Mouse (Mus musculus) A20 (cell line): ENCODE data around the gene B9d1.

Experiments
- DNase-seq: peaks from one replicate; pipeline ENCODE4 v3.0.0-alpha.2; 2011; ENCODE audit warnings: low read depth, low spot score

B9d1 gene

GRCm38 (mm10) chr11:61489085-61489484, 15.9 kb upstream of the B9d1 start:
- DNase-seq, result no peak

- DNase-seq, result no peak
Observed at GRCm38 (mm10) chr11:61489874-61490273, 15.1 kb upstream of the B9d1 start.

DNA sequence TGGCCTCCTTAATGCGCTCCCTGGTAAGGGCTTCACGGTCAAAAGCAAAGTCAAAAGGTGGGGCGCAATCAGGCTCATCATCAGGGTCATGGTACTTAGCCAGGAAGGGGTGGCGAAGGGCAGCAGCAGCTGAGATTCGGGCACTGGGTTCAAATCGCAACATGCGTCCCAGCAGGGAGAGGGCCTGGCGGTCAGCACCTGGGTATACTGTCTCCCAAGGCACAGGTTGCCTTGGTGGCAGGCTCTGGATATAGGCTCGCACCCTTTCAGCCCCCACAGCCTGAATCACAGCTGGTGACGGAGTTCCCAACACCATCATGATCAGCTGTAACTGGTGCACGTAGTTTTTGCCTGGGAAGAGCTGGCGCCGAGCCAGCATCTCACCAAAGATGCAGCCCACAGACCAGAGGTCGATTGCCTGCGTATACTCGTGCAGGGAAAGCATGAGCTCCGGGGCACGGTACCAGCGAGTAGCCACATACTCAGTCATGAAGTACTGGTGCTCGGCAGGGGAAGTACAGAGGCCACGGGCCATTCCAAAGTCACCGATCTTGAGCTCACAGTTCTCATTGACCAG, 13.9 kb upstream of the B9d1 start:
- no peak for DNase-seq

- no peak for DNase-seq
Observed at GRCm38 (mm10) chr11:61492749-61493401, 12.1 kb upstream of the B9d1 start.

DNA sequence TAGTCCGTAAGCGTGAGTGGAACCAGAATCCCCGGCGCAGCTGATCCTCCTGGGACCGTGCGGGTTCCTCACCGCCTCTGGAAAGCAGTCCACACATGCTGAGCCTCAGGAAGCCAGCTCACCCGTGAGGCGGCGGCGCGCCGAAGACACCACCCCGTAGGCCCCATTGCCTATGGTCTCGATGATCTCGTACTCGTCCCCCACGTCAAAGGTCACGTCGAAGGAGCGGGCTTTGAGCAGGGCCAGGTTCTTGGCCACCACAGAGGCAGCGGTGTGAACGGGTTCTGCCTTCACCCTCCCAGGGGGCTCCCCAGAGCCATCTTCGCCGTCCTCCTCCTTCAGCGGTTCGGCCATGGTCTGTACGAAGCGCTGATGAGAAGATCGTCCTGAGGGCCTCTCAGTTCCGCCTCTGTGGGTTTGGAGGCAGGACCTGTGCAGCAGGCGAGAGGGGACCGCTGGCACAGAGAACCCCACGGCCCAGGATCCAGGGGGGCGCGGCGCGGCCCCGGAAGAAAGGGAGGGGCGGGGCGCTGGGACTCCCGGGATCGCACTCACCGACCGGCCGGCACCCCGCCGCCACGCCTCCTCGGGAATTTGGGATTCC, 11.3 kb upstream of the B9d1 start:
- DNase-seq, result no peak

DNA sequence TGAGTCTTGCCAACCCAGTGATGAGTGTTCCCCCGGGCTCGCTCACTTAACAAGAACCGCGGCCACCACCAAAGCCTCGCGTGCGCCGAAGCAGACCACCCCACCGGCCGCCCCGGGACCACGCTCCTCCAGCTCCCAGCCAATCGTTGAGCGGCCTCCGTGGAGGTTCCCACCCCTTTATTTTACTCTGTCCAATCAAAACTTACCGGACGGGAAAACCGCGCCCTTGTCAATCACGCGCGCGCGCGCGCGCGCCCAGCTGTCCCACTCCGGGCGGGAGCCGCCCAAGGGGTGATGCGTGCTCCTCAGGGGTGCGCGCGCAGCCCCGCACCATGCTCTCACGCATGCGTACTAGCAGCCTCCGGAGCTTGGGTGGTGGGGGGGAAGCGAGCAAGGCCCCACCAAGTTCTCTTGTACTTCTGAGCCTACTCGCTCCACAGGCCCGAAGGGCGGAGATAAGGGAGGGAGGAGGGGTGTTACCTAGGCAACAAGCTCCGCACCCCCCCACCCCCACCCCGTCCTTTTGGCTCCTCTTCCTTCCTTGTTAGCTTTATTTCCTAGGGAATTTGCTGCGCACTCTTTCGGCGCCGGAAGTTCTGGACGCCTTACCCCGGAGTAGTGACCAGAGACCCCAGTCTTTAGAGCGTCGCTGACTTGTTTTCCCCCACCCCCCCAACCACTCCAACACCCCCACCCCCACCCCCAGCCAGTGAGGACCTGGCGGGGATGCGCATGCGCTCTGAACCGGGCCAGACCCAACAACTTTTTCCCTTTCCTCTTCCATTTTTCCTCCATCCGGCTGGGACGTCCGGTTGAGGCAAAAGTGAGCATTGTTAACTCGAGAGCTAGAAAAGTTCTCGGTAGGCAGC, 10.6 kb upstream of the B9d1 start, which contains the start of gene Mapk7:
Gene Mapk7 (minus strand): TSS at position 278 of the 869 bp plus-strand sequence.
- DNase-seq, result peak; percentile 100

DNA sequence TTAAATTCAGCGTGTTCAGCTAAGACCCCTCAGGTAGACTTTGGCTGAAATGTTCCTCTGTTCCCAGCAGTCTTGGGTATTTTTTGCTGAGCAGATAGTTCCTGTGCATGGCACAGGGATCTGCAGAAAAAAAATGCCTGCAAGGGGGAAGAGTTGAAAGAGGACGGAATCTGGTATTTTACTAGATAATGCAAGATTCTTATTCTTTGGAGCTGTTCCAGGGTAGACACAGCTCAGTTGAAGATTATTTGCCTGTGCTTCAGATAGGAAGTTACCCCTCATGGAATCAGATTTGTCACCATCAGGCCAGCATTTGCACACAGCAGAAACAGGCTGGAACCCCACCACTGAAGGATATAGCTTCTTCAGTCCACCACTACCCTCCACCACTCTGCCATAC, 9.4 kb upstream of the B9d1 start:
- no peak for DNase-seq

DNA sequence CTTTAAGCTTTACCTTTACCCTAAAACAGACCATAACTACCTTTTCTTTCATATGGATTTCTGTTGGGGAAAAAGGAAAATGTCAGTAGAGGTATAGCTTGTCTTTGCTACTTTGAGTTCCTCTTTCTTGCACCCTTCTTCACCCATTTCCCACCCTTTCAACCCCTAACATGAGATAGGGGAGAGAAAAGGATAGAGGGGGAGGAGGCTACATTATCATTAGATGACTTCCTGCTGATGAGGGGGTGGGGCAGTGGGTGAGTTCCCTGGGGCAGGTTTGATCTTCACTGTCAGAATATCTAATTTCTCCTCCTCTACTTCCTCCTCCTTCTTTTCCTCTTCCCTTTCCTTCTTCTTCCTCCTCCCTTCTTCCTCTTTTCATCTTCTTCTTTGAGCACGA, 7.5 kb upstream of the B9d1 start:
- DNase-seq, result no peak

DNA sequence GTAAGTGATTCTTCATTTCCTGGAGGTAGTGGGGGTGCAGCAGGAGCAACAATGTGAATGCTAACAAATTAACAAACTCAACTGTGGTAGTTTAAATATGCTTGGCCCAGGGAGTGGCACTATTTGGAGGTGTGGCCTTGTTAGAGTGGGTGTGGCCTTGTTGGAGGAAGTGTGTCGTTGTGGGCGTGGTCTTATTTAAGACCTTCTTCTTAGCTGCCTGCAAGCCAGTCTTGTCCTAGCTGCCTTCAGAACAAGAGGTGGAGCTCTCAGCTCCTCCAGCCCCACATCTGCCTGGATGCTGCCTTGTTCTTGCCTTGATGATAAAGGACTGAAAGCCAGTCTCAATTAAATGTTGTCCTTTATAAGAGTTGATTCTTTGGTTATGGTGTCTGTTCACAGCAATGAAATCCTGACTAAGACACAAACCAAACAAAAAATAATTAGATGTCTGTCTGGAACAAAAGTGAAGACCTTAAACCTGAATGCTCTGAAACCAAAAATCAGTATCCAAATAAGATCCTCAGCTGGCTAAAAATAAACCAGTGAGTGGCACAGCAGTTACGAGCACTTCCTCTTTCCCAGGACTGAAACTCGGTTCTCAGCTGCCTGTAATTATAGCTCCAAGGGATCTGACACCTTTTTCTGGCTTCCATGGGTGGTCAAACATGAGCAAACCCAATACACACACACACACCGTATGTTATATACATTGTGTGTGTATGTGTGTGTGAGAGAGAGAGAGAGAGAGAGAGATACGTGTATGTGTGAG, 6.0 kb upstream of the B9d1 start:
- peak; percentile 60 for DNase-seq

GRCm38 (mm10) chr11:61503933-61504332, 1.0 kb upstream of the B9d1 start:
- no peak for DNase-seq

DNA sequence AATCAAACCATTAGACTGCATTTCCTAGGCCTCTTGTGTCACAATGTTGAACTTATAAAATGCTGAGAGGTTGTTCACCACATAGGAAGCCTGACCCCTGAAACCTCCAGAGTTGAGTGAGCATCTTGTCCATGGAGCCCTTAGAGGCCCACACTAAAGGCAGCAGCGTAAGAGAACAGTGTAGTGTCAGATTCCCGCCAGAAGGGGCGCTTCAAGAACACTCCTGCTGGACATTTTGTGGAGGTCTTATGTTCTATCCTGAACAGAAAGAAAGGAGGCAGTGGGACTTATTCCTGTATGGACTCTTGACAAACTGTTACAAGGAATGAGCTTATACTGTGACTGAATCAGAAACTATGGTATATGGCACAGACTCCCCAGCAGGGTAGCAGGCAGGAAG, 10.0 kb downstream of the B9d1 start:
- DNase-seq, result peak; percentile 53

- no peak for DNase-seq
Observed at GRCm38 (mm10) chr11:61517971-61518370, 13.0 kb downstream of the B9d1 start.

- no peak for DNase-seq
Observed at GRCm38 (mm10) chr11:61518871-61519270, 13.9 kb downstream of the B9d1 start.

DNA sequence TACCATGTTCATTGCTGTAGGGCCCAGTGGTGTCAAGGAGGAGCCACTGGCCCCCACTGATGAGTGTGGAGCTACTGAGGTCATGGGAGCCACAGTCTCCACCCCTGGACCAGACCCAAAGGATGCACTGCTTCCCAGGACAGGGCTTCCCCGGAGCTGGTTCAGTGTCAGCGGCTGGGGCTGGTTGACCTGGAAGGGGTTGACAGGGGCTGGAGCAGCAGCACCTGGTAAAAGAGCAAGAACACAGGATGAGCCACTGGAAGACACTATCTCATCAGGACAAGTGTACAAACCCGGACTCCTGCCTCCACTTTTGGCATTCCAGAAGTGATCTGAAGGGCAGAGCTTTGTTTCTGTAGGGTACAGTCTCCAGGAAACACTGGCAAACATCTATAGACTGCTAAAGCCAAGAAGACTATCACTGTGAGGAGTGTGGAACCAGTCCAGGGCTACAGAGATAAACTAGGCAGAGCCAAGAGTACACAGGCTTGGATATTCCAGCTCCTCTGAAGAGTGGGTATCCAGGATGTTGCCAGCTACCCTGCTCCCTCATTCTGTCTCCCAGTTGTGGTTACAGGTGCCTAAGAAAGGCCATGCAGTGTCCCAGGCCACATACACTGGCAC, 14.7 kb downstream of the B9d1 start:
- DNase-seq, result no peak

- DNase-seq, result no peak
Observed at GRCm38 (mm10) chr11:61526872-61527271, 21.9 kb downstream of the B9d1 start.

- peak; percentile 58 for DNase-seq
Observed at GRCm38 (mm10) chr11:61529268-61529713, 24.3 kb downstream of the B9d1 start.

DNA sequence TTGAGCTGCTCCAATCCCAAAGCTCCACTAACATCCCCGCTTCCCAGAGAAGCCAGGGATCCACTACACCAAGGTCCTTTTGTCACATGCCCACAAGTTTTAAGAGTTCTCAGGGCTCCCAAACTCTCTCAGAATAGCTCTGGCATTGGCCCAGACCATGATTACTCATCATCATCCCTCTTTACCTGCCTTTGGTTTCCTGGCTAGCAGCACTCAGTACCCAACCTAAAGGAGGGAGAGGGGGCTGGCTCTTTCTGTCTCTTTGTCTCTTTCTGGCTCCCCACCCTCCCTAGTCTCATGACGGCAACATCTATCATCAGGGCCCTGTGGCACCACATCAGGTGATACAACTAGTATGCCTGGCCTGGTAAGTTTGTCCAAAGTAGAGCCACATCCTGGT, 27.9 kb downstream of the B9d1 start:
- DNase-seq, result no peak

- no peak for DNase-seq
Observed at GRCm38 (mm10) chr11:61533571-61533970, 28.6 kb downstream of the B9d1 start.

- DNase-seq, result no peak
Observed at GRCm38 (mm10) chr11:61535530-61535929, 30.6 kb downstream of the B9d1 start.

DNA sequence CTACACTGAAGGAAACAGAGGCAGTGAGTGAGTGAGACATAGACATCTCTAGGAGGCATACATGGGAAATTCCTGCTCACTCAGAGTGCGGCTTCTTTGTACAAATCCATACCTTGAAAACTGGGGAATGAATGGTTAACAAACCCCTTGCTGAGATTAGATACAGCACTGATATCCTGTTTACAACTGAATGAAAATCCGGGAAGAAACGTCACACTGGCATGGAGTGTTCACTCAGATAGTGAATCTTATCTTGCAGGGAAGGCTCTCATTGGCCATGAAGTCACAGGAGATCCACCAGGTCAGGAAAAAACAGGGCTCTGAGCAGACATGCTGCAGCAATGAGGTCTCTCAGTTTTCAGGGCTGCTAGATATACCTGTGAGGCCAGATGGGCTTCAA, 32.0 kb downstream of the B9d1 start:
- no peak for DNase-seq

GRCm38 (mm10) chr11:61537362-61537761, 32.4 kb downstream of the B9d1 start:
- no peak for DNase-seq
